Mouse (Mus musculus): ENCODE results near the gene Enah.
A peak's percentile ranks its signal among the peaks of the same experiment; 100 is the strongest.

Gene Enah

GRCm38 (mm10) chr1:181878436-181878835 is 141.4 kb downstream of the Enah start:
- no peak for DNase-seq (ENCODE audit: low read depth, low spot score)

- no peak for DNase-seq (ENCODE audit: low read depth, low spot score)
Observed at GRCm38 (mm10) chr1:181877088-181877487, 142.7 kb downstream of the Enah start.

- DNase-seq (ENCODE audit: low read depth, low spot score), result no peak
Observed at GRCm38 (mm10) chr1:181876656-181877055, 143.1 kb downstream of the Enah start.

- DNase-seq (ENCODE audit: low read depth, low spot score), result no peak
Observed at GRCm38 (mm10) chr1:181873086-181873920, 146.5 kb downstream of the Enah start.

- no peak for DNase-seq (ENCODE audit: low read depth, low spot score)
Observed at GRCm38 (mm10) chr1:181872639-181873038, 147.2 kb downstream of the Enah start.

GRCm38 (mm10) chr1:181866429-181867280 is 153.1 kb downstream of the Enah start:
- DNase-seq (ENCODE audit: low read depth, low spot score), result peak; percentile 67

GRCm38 (mm10) chr1:181865863-181866216 is 153.9 kb downstream of the Enah start:
- no peak for DNase-seq (ENCODE audit: low read depth, low spot score)

GRCm38 (mm10) chr1:181864971-181865862 is 154.6 kb downstream of the Enah start:
- DNase-seq (ENCODE audit: low read depth, low spot score), result no peak

- peak; percentile 59 for DNase-seq (ENCODE audit: low read depth, low spot score)
Observed at GRCm38 (mm10) chr1:181863431-181863830, 156.4 kb downstream of the Enah start.

- DNase-seq (ENCODE audit: low read depth, low spot score), result no peak
Observed at GRCm38 (mm10) chr1:181862676-181863374, 157.0 kb downstream of the Enah start.

GRCm38 (mm10) chr1:181861181-181861902 is 158.4 kb downstream of the Enah start:
- DNase-seq (ENCODE audit: low read depth, low spot score), result no peak

- peak; percentile 98 for DNase-seq (ENCODE audit: low read depth, low spot score)
Observed at GRCm38 (mm10) chr1:181860659-181861058, 159.1 kb downstream of the Enah start.

- DNase-seq (ENCODE audit: low read depth, low spot score), result no peak
Observed at GRCm38 (mm10) chr1:181856329-181856728, 163.5 kb downstream of the Enah start.

GRCm38 (mm10) chr1:181854829-181855228 is 165.0 kb downstream of the Enah start:
- no peak for DNase-seq (ENCODE audit: low read depth, low spot score)

GRCm38 (mm10) chr1:181853081-181853736 is 166.6 kb downstream of the Enah start:
- DNase-seq (ENCODE audit: low read depth, low spot score), result peak; percentile 80

- no peak for DNase-seq (ENCODE audit: low read depth, low spot score)
Observed at GRCm38 (mm10) chr1:181852466-181852865, 167.3 kb downstream of the Enah start.

GRCm38 (mm10) chr1:181851521-181852310 is 168.1 kb downstream of the Enah start:
- DNase-seq (ENCODE audit: low read depth, low spot score), result no peak

GRCm38 (mm10) chr1:181850441-181850840 is 169.3 kb downstream of the Enah start:
- DNase-seq (ENCODE audit: low read depth, low spot score), result no peak

- DNase-seq (ENCODE audit: low read depth, low spot score), result no peak
Observed at GRCm38 (mm10) chr1:181848210-181848609, 171.6 kb downstream of the Enah start.

Measured in ES-CJ7 (cell line).